Mouse (Mus musculus) CH12.LX (cell line): ENCODE results near the gene Ncoa7.

Source experiments
- BHLHE40 ChIP-seq: IDR thresholded peaks from 2 replicates; pipeline ENCODE4 v1.6.1; 2011; ENCODE audit warnings: mild to moderate bottlenecking, low read depth, low read length, improper control_type of control experiment
- CHD1 ChIP-seq: IDR thresholded peaks from 2 replicates; pipeline ENCODE4 v1.6.1; 2012; ENCODE audit warnings: low read depth, low read length, improper control_type of control experiment, inconsistent platforms
- CTCF ChIP-seq, 2 experiments: IDR thresholded peaks in 1 of 2; conservative IDR thresholded peaks in 1 of 2; 2 replicates each; pipeline ENCODE4 v1.5.1; 2011 to 2012; ENCODE audit warnings: low read depth in 2 of 2, low read length in 2 of 2, improper control_type of control experiment in 1 of 2, inconsistent platforms in 1 of 2, mild to moderate bottlenecking in 1 of 2, moderate library complexity in 1 of 2
- JUN ChIP-seq: IDR thresholded peaks from 2 replicates; pipeline ENCODE4 v1.6.1; 2011; ENCODE audit warnings: low read depth, mild to moderate bottlenecking, low read length, improper control_type of control experiment, moderate library complexity; ENCODE audit not compliant: insufficient read depth
- JUND ChIP-seq: conservative IDR thresholded peaks from 2 replicates; pipeline ENCODE4 v1.6.1; 2011; ENCODE audit warnings: low read depth, low read length, improper control_type of control experiment
- MAZ ChIP-seq: IDR thresholded peaks from 2 replicates; pipeline ENCODE4 v1.6.1; 2012; ENCODE audit warnings: low read depth, mild to moderate bottlenecking, inconsistent platforms, low read length, improper control_type of control experiment, moderate library complexity
- MYC ChIP-seq: IDR thresholded peaks from 2 replicates; pipeline ENCODE4 v1.6.1; 2011; ENCODE audit warnings: low read depth, mild to moderate bottlenecking, improper control_type of control experiment, low read length
- POLR2A ChIP-seq: IDR thresholded peaks from 2 replicates; pipeline ENCODE4 v1.6.1; 2011; ENCODE audit warnings: low read depth, mild to moderate bottlenecking, improper control_type of control experiment, low read length
- POLR2AphosphoS2 ChIP-seq: IDR thresholded peaks from 2 replicates; pipeline ENCODE4 v1.6.1; 2011; ENCODE audit warnings: low read depth, low read length, improper control_type of control experiment
- TCF12 ChIP-seq: IDR thresholded peaks from 2 replicates; pipeline ENCODE4 v1.6.1; 2014; ENCODE audit warnings: low read depth, mild to moderate bottlenecking, inconsistent platforms, low read length, improper control_type of control experiment
- USF1 ChIP-seq: IDR thresholded peaks from 2 replicates; pipeline ENCODE4 v1.6.1; 2014; ENCODE audit warnings: low read depth, mild to moderate bottlenecking, inconsistent platforms, low read length, improper control_type of control experiment
- USF2 ChIP-seq: conservative IDR thresholded peaks from 2 replicates; pipeline ENCODE4 v1.6.1; 2011; ENCODE audit warnings: low read depth, low read length, improper control_type of control experiment

- no peak for TF ChIP-seq USF2
- no peak for TF ChIP-seq JUND
- no peak for TF ChIP-seq POLR2A
- TF ChIP-seq POLR2AphosphoS2, result no peak
- TF ChIP-seq USF1, result peak; percentile 11; the same call in 1 of the 2 replicates
- TF ChIP-seq JUN, result no peak
- no peak for TF ChIP-seq TCF12
- TF ChIP-seq MYC, result no peak
- 0 out of 2 replicates have a peak, but pooled peaks have one; percentile 12 for TF ChIP-seq BHLHE40
- TF ChIP-seq MAZ, result no peak
- TF ChIP-seq CTCF (conservative IDR thresholded peaks at IDR 0.05 in 1 of 2, IDR thresholded peaks at IDR 0.05 in 1 of 2; ENCODE audit: low read depth in 2 of 2, low read length in 2 of 2), result no peak
- no peak for TF ChIP-seq CHD1
These were observed 7.3 kb upstream of the Ncoa7 start for GRCm38 (mm10) chr10:30810247-30810966.
